Mouse (Mus musculus) midbrain, embryonic 13.5 days (tissue): ENCODE results near the gene Taf5l. TPM values are rescaled to one million over a fixed set of nuclear protein-coding genes. Genes with fewer than 3 reads are reported as not detected.

Experiments used
- ATAC-seq: fragments of 200-750 bp; cut with Nextera tagmentation; 2 replicates; pipeline ENCODE4 v1.8.0; 2017; ENCODE audit warnings: mild to moderate bottlenecking, moderate TSS enrichment, moderate library complexity
- H3K27ac ChIP-seq: fragments of 300-500 bp; sonication (generic); 2 replicates; pipeline ENCODE4 v1.5.1; 2015; ENCODE audit warnings: inconsistent platforms, mild to moderate bottlenecking, moderate library complexity
- H3K27me3 ChIP-seq: fragments of 300-500 bp; sonication (generic); 2 replicates; pipeline ENCODE4 v1.6.1; 2015; ENCODE audit warnings: mild to moderate bottlenecking, inconsistent platforms
- H3K36me3 ChIP-seq: fragments of 300-500 bp; sonication (generic); 2 replicates; pipeline ENCODE4 v1.6.1; 2015; ENCODE audit warnings: mild to moderate bottlenecking, inconsistent platforms
- H3K4me1 ChIP-seq: fragments of 300-500 bp; sonication (generic); replicated peaks from 2 replicates; pipeline ENCODE4 v1.6.1; 2015; ENCODE audit warnings: inconsistent platforms
- H3K4me2 ChIP-seq: fragments of 300-500 bp; sonication (generic); replicated peaks from 2 replicates; pipeline ENCODE4 v1.6.1; 2015; ENCODE audit warnings: moderate library complexity, mild to moderate bottlenecking, inconsistent platforms
- H3K4me3 ChIP-seq: fragments of 300-500 bp; sonication (generic); replicated peaks from 2 replicates; pipeline ENCODE4 v1.5.1; 2015; ENCODE audit warnings: mild to moderate bottlenecking, inconsistent platforms
- H3K9ac ChIP-seq: fragments of 300-500 bp; sonication (generic); replicated peaks from 2 replicates; pipeline ENCODE4 v1.6.1; 2015; ENCODE audit warnings: mild to moderate bottlenecking, inconsistent platforms
- H3K9me3 ChIP-seq: fragments of 300-500 bp; sonication (generic); 2 replicates; pipeline ENCODE4 v1.6.1; 2016; ENCODE audit warnings: mild to moderate bottlenecking, inconsistent platforms
- WGBS: fragments of 180-500 bp; shearing (Covaris S2); methylation state at CpG from one replicate; pipeline ENCODE4 v1.1.7; 2015; 5-methylcytosine and 5-hydroxymethylcytosine counted together
- polyA plus RNA-seq: library from polyadenylated mRNA; unstranded; fragments of >200 nt; fragmentation: Nextera tagmentation; extraction: Ambion mirVana; gene quantifications from 2 replicates; pipeline ENCODE4 v1.2.1, GENCODE M21; 2015

The Taf5l gene
- polyA plus RNA-seq, 1 experiment from 2014 or later, result 27.1 TPM

- Histone ChIP-seq H3K9me3 (no peaks in the 10 kb centered on the region), H3K27me3 (no peaks in the 10 kb centered on the region), H3K36me3 (peaks cover 68% of the 10 kb centered on the region), H3K4me2 (no peak overlapping the region), H3K27ac (no peak overlapping the region), H3K4me3 (no peak overlapping the region), H3K4me1 (no peaks in the 10 kb centered on the region), H3K9ac (no peak overlapping the region)
- 93% methylated on average over 6 of the region's 6 CpGs for WGBS
- ATAC-seq, result no peak
Observed at GRCm38 (mm10) chr8:124007829-124008228, 13.4 kb downstream of the Taf5l start.

DNA sequence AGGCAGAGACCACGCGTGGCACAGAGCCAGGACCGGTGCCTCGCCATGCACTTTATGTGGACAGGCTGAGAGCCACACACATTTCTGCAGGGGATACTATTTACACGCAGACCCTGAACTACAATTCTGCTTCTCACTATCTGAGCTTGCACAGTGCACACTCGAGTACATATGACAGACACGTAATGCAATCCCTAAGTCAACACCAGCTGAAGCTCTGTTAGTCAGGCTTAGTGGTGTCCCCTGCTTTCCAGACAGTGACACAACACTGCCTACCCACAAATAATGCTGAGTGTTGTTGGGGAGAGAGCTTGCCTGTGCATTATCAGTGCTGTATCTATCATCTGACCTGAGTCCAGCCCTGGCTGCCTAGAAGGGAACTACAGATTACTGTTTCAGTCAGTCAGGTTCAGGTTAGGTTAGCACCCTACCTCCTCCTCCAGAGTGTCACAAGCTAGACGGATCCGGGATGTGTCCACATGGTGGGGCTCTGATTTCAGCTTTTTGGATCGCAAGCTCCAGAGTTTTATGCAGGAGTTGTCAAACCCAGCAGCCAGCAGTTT is 18.6 kb downstream of the Taf5l start:
- Histone ChIP-seq H3K36me3 (peaks cover 78% of the 10 kb centered on the region), H3K4me1 (no peaks in the 10 kb centered on the region), H3K9me3 (no peaks in the 10 kb centered on the region), H3K27me3 (no peaks in the 10 kb centered on the region), H3K4me2 (no peak overlapping the region), H3K27ac (no peak overlapping the region), H3K4me3 (no peak overlapping the region), H3K9ac (no peak overlapping the region)
- ATAC-seq, result no peak
- WGBS, result 97% methylated on average over 10 of the region's 10 CpGs

- H3K36me3 ChIP-seq, result peaks cover 69% of the 10 kb centered on the region
- H3K4me3 ChIP-seq, result no peak overlapping the region
- ATAC-seq, result no peak
- H3K27ac ChIP-seq, result no peak overlapping the region
- no peak overlapping the region for H3K4me2 ChIP-seq
- no peaks in the 10 kb centered on the region for H3K9me3 ChIP-seq
- no peaks in the 10 kb centered on the region for H3K4me1 ChIP-seq
- H3K27me3 ChIP-seq, result no peaks in the 10 kb centered on the region
- H3K9ac ChIP-seq, result no peak overlapping the region
- 90% methylated on average over 2 of the region's 2 CpGs for WGBS
Observed at GRCm38 (mm10) chr8:123999568-123999967, 21.6 kb downstream of the Taf5l start.

- no peaks in the 10 kb centered on the region for H3K27me3 ChIP-seq
- H3K27ac ChIP-seq, result no peak overlapping the region
- H3K4me3 ChIP-seq, result no peak overlapping the region
- H3K4me2 ChIP-seq, result no peak overlapping the region
- no peaks in the 10 kb centered on the region for H3K9me3 ChIP-seq
- no peak for ATAC-seq
- no peak overlapping the region for H3K9ac ChIP-seq
- WGBS, result 96% methylated on average over 3 of the region's 3 CpGs
- H3K36me3 ChIP-seq, result peaks cover 30% of the 10 kb centered on the region
- no peaks in the 10 kb centered on the region for H3K4me1 ChIP-seq
Observed at GRCm38 (mm10) chr8:123993997-123994396, 27.2 kb downstream of the Taf5l start.

GRCm38 (mm10) chr8:123993597-123993996 is 27.6 kb downstream of the Taf5l start:
- ATAC-seq, result no peak
- no peak overlapping the region for H3K4me2 ChIP-seq
- H3K4me3 ChIP-seq, result no peak overlapping the region
- WGBS, result 93% methylated on average over 5 of the region's 5 CpGs
- H3K27me3 ChIP-seq, result no peaks in the 10 kb centered on the region
- H3K36me3 ChIP-seq, result peaks cover 30% of the 10 kb centered on the region
- no peaks in the 10 kb centered on the region for H3K9me3 ChIP-seq
- H3K4me1 ChIP-seq, result no peaks in the 10 kb centered on the region
- no peak overlapping the region for H3K9ac ChIP-seq
- no peak overlapping the region for H3K27ac ChIP-seq

DNA sequence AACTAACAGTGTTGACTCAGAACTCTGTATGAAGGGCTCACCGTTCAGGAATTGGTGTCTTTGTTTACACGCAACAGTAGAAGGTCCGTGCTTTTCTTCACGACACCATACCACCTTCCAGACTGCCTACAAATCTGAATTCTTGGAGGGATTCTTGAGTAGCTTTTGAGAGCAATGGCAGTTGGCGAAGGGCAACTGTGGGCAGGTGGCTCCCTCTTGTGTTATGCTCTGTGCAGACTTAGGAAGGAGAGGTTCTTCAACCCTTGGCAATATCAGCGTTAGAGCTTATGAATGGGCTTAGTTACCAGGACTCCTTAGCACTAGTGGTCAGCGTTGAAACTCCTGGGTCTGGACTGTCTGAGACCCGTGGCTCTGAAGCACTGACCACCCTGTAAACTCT is 28.6 kb downstream of the Taf5l start:
- H3K4me3 ChIP-seq, result no peak overlapping the region
- H3K36me3 ChIP-seq, result peaks cover 24% of the 10 kb centered on the region
- H3K4me1 ChIP-seq, result no peaks in the 10 kb centered on the region
- no peak overlapping the region for H3K27ac ChIP-seq
- no peak overlapping the region for H3K4me2 ChIP-seq
- H3K9me3 ChIP-seq, result no peaks in the 10 kb centered on the region
- no peak overlapping the region for H3K9ac ChIP-seq
- ATAC-seq, result no peak
- WGBS, result 89% methylated on average over 8 of the region's 8 CpGs
- H3K27me3 ChIP-seq, result no peaks in the 10 kb centered on the region

GRCm38 (mm10) chr8:123990277-123991049 is 30.7 kb downstream of the Taf5l start:
- Histone ChIP-seq H3K9ac (no peak overlapping the region), H3K9me3 (no peaks in the 10 kb centered on the region), H3K4me1 (no peaks in the 10 kb centered on the region), H3K4me2 (no peak overlapping the region), H3K27me3 (no peaks in the 10 kb centered on the region), H3K36me3 (peaks cover 8% of the 10 kb centered on the region; the same call in 1 of the 2 replicates), H3K4me3 (no peak overlapping the region), H3K27ac (no peak overlapping the region)
- 85% methylated on average over 13 of the region's 13 CpGs for WGBS
- no peak for ATAC-seq

GRCm38 (mm10) chr8:123989128-123989527 is 32.1 kb downstream of the Taf5l start:
- no peaks in the 10 kb centered on the region for H3K9me3 ChIP-seq
- no peak overlapping the region for H3K27ac ChIP-seq
- ATAC-seq, result no peak
- 83% methylated on average over 7 of the region's 7 CpGs for WGBS
- no peaks in the 10 kb centered on the region for H3K36me3 ChIP-seq
- no peak overlapping the region for H3K9ac ChIP-seq
- no peaks in the 10 kb centered on the region for H3K4me1 ChIP-seq
- H3K4me2 ChIP-seq, result no peak overlapping the region
- no peak overlapping the region for H3K4me3 ChIP-seq
- no peaks in the 10 kb centered on the region for H3K27me3 ChIP-seq

GRCm38 (mm10) chr8:123988605-123989038 is 32.6 kb downstream of the Taf5l start:
- Histone ChIP-seq H3K27me3 (no peaks in the 10 kb centered on the region), H3K4me1 (no peaks in the 10 kb centered on the region), H3K27ac (no peak overlapping the region), H3K4me3 (no peak overlapping the region), H3K9ac (no peak overlapping the region), H3K9me3 (no peaks in the 10 kb centered on the region), H3K36me3 (no peaks in the 10 kb centered on the region), H3K4me2 (no peak overlapping the region)
- 80% methylated on average over 6 of the region's 6 CpGs for WGBS
- ATAC-seq, result no peak

DNA sequence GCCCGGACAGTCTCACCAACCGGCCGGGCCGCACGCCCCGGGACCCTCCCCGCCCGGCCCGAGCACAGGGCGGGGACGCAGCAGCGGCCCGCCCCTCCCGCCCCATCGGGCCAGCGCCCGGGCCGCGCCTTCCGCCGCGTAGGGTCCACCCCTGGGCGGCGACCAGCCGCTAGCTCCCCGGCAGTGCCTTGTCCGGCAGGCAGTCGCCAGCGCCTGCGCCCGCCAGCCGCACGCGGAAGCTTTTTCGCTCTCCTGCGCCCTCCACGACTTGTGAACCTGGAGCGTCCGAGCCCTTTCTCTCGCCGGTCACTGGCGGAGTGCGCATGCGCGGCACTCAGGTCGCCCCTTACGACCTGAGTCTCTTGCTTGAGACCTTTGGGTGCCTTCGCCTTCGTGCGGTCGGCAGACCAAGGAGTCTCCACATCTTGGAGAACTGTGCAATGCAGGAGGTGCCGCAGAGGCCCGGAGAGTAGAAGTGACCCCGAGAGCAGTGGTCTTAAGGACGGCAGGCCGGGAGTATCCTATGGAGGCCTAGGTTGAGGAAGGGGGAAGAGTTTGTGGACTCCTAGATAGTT is 38.3 kb downstream of the Taf5l start, which contains the start of gene Abcb10:
Gene Abcb10, minus strand, starts transcription at position 297 of the 575 bp plus-strand sequence.
- WGBS, result under 1% methylated on average over 56 of the region's 56 CpGs
- Histone ChIP-seq H3K4me1 (peaks cover 13% of the 10 kb centered on the region), H3K27ac (peak within 1 kb of the TSS; percentile 82), H3K27me3 (no peaks in the 10 kb centered on the region), H3K9ac (peak within 1 kb of the TSS; percentile 87), H3K4me3 (peak within 1 kb of the TSS; percentile 82), H3K36me3 (no peaks in the 10 kb centered on the region), H3K4me2 (peak within 1 kb of the TSS; percentile 91), H3K9me3 (no peaks in the 10 kb centered on the region)
- peak; percentile 92 for ATAC-seq

DNA sequence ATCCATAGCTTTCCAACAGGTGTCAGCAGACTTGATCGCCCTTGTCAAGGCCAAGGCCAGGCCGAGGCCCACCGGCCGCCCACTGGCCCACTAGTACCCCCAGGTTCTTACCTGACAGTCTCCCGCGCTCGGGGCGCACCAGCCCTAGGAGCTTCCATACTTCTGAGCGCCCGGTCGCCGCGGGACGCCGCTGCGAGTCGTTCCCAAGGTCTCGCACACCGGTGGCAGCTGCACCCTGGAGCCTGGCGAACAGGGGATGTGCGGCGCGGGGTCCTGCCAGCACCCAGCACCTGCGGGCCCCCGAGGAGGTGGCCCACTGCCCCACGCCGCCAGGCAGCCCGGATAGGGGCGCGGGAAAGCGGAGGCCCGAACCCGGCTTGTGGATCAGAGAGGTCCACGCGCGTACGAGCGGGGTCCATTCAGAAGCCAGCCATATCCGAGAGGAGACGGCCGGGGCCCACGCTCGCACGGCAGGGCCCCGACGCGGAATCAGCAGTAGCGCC is 38.9 kb downstream of the Taf5l start:
- Histone ChIP-seq H3K4me1 (peaks cover 13% of the 10 kb centered on the region), H3K9ac (peak overlapping the region; percentile 87), H3K27ac (peak overlapping the region; percentile 82), H3K36me3 (no peaks in the 10 kb centered on the region), H3K9me3 (no peaks in the 10 kb centered on the region), H3K4me3 (peak overlapping the region; percentile 82), H3K27me3 (no peaks in the 10 kb centered on the region), H3K4me2 (peak overlapping the region; percentile 91)
- under 1% methylated on average over 48 of the region's 48 CpGs for WGBS
- peak; percentile 43 for ATAC-seq

GRCm38 (mm10) chr8:123981674-123982073 is 39.5 kb downstream of the Taf5l start:
- H3K4me2 ChIP-seq, result peak overlapping the region; percentile 91
- H3K9ac ChIP-seq, result 0 out of 2 replicates have a peak overlapping the region, but pooled peaks have one; percentile 0
- H3K4me3 ChIP-seq, result peak overlapping the region; percentile 82
- peaks cover 13% of the 10 kb centered on the region for H3K4me1 ChIP-seq
- H3K27me3 ChIP-seq, result no peaks in the 10 kb centered on the region
- H3K27ac ChIP-seq, result no peak overlapping the region
- no peak for ATAC-seq
- no peaks in the 10 kb centered on the region for H3K36me3 ChIP-seq
- H3K9me3 ChIP-seq, result no peaks in the 10 kb centered on the region
- WGBS, result 55% methylated on average over 4 of the region's 4 CpGs
